In the genomic region with DNA sequence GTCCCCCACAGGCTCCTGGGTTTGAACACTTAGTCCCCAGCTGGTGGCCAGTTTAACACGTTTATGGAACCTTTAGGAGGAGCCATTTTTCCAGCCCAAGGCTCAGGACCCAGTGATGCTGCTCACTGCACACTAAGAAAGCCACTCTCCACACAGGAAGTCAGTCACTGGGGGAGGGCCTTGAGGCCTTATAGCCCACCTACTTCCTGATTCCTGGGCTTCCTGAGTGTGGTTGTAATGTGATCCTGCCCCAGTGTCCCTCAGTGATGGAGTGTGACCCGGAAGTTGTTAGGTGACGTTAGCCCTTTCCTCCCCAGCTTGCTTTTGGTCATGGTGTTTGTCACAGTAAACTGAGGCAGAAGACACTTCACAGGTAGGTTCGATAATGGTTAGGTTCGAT, we compare ENCODE assay signal across 22 mouse cellular contexts. TPM values are rescaled to one million over a fixed set of nuclear protein-coding genes. Genes with fewer than 3 reads are reported as not detected.
DNase-seq lines count a peak whose midpoint lies in the region; ATAC-seq and TF ChIP-seq lines count a peak whose summit lies in the region.
"Had no signal": no experiment of that assay in that cellular context is flagged by ENCODE, and none has a peak within 500 bp of the region (broad histone marks: within the 10 kb centered on the region; RNA-seq: fewer than 3 reads in every experiment).

No protein-coding gene starts in this region.

- TF ChIP-seq EP300 in liver, postnatal 0 days (IDR thresholded peaks at IDR 0.05; ENCODE audit: low read depth) = no peak

- peak overlapping the region; percentile 24; the same call in 1 of the 2 replicates for H3K27ac ChIP-seq in liver, embryonic 12.5 days
- H3K27ac ChIP-seq in liver, postnatal 0 days (ENCODE audit: low read depth) = no peak overlapping the region
- H3K27ac ChIP-seq: embryonic facial prominence, embryonic 13.5 days; embryonic facial prominence, embryonic 15.5 days; forebrain, embryonic 13.5 days; forebrain, embryonic 15.5 days had no signal

- no peak overlapping the region for H3K4me3 ChIP-seq in liver, embryonic 12.5 days
- H3K4me3 ChIP-seq in liver, postnatal 0 days (ENCODE audit: low read depth, low read length) = no peak overlapping the region
- H3K4me3 ChIP-seq: embryonic facial prominence, embryonic 13.5 days; embryonic facial prominence, embryonic 15.5 days; erythroblast, embryonic 14.5 days; forebrain, embryonic 13.5 days; forebrain, embryonic 15.5 days had no signal

- H3K36me3 ChIP-seq in liver, embryonic 12.5 days = peaks cover 92% of the 10 kb centered on the region
- H3K36me3 ChIP-seq in liver, postnatal 0 days (replicated peaks; ENCODE audit: insufficient read depth, low read length) = peaks cover 39% of the 10 kb centered on the region

- no peak overlapping the region for H3K9ac ChIP-seq in liver, embryonic 12.5 days
- H3K9ac ChIP-seq in liver, postnatal 0 days (replicated peaks) = no peak overlapping the region
- H3K9ac ChIP-seq: embryonic facial prominence, embryonic 13.5 days; embryonic facial prominence, embryonic 15.5 days; forebrain, embryonic 13.5 days; forebrain, embryonic 15.5 days; forebrain, postnatal 0 days had no signal

- peaks cover 44% of the 10 kb centered on the region for H3K4me1 ChIP-seq in liver, embryonic 12.5 days
- H3K4me1 ChIP-seq in liver, postnatal 0 days (ENCODE audit: insufficient read depth) = peaks cover 26% of the 10 kb centered on the region
- H3K4me1 ChIP-seq: embryonic facial prominence, embryonic 15.5 days; forebrain, embryonic 15.5 days had no signal

- no peak overlapping the region for H3K4me2 ChIP-seq in liver, embryonic 12.5 days
- H3K4me2 ChIP-seq in liver, postnatal 0 days (ENCODE audit: low read depth, low read length) = no peak overlapping the region
- H3K4me2 ChIP-seq: embryonic facial prominence, embryonic 13.5 days; embryonic facial prominence, embryonic 15.5 days; forebrain, embryonic 13.5 days; forebrain, embryonic 15.5 days had no signal

- H3K27me3 ChIP-seq in liver, embryonic 12.5 days (replicated peaks) = no peaks in the 10 kb centered on the region
- no peaks in the 10 kb centered on the region for H3K27me3 ChIP-seq in liver, postnatal 0 days (ENCODE audit: insufficient read depth, low read length)
- H3K27me3 ChIP-seq: embryonic facial prominence, embryonic 13.5 days; embryonic facial prominence, embryonic 15.5 days; forebrain, embryonic 13.5 days; forebrain, embryonic 15.5 days; Patski had no signal

- WGBS in liver, embryonic 12.5 days (ENCODE audit: insufficient replicate concordance) = 86% methylated on average over 5 of the region's 5 CpGs
- WGBS in liver, postnatal 0 days (ENCODE audit: insufficient replicate concordance) = 87% methylated on average over 5 of the region's 5 CpGs

- peaks cover 5% of the 10 kb centered on the region; the same call in 1 of the 2 replicates for H3K9me3 ChIP-seq in liver, embryonic 12.5 days (replicated peaks)
- H3K9me3 ChIP-seq in liver, postnatal 0 days (ENCODE audit: low read length) = no peaks in the 10 kb centered on the region; the same call in 1 of the 2 replicates
- H3K9me3 ChIP-seq: embryonic facial prominence, embryonic 13.5 days; embryonic facial prominence, embryonic 15.5 days; forebrain, embryonic 15.5 days had no signal

- no peak for DNase-seq in liver, postnatal 0 days
- DNase-seq in 416B (ENCODE audit: low read depth) (peak; percentile 67), R1 (ENCODE audit: low read depth, low spot score) (peak; percentile 56)
- no peak for DNase-seq in lung, postnatal 36 days
- DNase-seq: adrenal gland, adult 2 months; adrenal gland, postnatal 10 days; adrenal gland, postnatal 25 days; cerebellum, adult 11 months; cerebellum, adult 18-20 months; cerebellum, adult 8-10 months; cerebellum, adult 9-11 months; cerebellum, postnatal 14 days; cerebellum, postnatal 36 days; embryo, embryonic 11 days; forebrain, postnatal 0 days had no signal

- ATAC-seq in liver, embryonic 12.5 days = no peak
- no peak for ATAC-seq in liver, postnatal 0 days
- ATAC-seq: forebrain, embryonic 13.5 days; forebrain, embryonic 15.5 days; forebrain, postnatal 0 days; Patski had no signal

- TF ChIP-seq CTCF in liver, postnatal 0 days (IDR thresholded peaks at IDR 0.05; ENCODE audit: low read depth) = no peak

RNA-seq across cellular contexts. Expression of gene Glrx5, which starts 10.6 kb away (rescaled TPM):
- polyA plus RNA-seq in liver, embryonic 12.5 days (2016; fragmentation: Nextera tagmentation; extraction: Ambion mirVana) = 719 and 730 TPM in 2 replicates
- 349 and 355 TPM in 2 replicates for polyA plus RNA-seq in liver, postnatal 0 days (2015; fragmentation: Nextera tagmentation; extraction: Ambion mirVana)

RNA-seq across cellular contexts. Expression of gene Syne3, which starts 33.5 kb away (rescaled TPM):
- polyA plus RNA-seq in liver, embryonic 12.5 days (2016; fragmentation: Nextera tagmentation; extraction: Ambion mirVana) = 2.1 and 2.5 TPM in 2 replicates
- 1.3 and 2.3 TPM in 2 replicates for polyA plus RNA-seq in liver, postnatal 0 days (2015; fragmentation: Nextera tagmentation; extraction: Ambion mirVana)

Comparison
In these comparisons a context has a peak if more than half of its experiments do, and no peak if none do; other contexts are left out.
1. DNase-seq: peak in 416B (single experiment) and R1 (single experiment); none in liver, postnatal 0 days (single experiment) and lung, postnatal 36 days (single experiment).